Mouse (Mus musculus): ENCODE data around the gene Zgpat.

The Zgpat gene

GRCm38 (mm10) chr2:181384463-181384862, 19.7 kb downstream of the Zgpat start:
- DNase-seq (ENCODE audit: low read depth in 2 of 2, low spot score in 2 of 2) = no peak

DNA sequence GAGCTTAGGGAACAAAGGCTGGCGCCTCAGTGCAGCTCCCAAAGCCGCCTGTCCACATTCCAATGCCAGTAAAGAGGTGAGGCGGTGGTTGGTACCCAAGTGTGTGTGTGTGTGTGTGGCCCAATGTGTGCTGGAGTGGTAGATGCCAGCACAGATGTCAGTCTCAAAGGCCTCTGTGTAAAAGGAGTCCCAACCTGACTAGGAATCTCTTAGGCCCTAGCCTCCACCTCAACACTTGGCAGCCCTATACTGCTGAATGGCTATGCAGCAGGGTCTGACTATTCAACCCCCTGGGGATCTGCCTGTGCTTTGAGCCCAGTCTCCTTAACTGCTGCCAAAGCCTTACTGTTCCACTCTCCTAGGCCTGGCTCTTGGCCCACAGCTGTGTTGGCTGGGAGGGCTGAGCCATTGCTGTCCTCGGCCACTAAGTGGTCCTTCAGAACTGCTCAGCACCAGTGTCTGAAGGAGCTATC, 20.2 kb downstream of the Zgpat start:
- DNase-seq (ENCODE audit: low read depth in 2 of 2, low spot score in 2 of 2) = no peak

DNA sequence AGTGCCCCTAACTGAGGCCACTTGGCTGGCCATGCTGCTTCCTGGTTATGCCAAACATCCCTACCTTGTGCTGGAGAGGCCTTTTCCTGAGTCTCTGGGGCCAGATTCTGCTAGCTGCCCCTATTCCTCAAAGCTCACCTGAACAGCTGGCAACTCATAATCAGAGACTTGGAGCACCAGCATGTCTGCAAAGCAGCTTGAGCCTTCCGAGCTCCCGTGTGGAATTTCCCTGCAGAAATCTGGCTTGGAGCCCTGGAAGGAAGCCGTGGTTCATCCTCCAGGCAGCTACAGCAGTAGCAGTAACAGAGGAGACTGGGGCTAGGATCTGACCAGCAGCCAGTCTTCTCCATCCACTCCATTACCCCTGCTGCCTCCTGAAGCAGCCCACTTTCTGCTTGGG, 21.2 kb downstream of the Zgpat start:
- no peak for DNase-seq (ENCODE audit: low read depth in 2 of 2, low spot score in 2 of 2)

DNA sequence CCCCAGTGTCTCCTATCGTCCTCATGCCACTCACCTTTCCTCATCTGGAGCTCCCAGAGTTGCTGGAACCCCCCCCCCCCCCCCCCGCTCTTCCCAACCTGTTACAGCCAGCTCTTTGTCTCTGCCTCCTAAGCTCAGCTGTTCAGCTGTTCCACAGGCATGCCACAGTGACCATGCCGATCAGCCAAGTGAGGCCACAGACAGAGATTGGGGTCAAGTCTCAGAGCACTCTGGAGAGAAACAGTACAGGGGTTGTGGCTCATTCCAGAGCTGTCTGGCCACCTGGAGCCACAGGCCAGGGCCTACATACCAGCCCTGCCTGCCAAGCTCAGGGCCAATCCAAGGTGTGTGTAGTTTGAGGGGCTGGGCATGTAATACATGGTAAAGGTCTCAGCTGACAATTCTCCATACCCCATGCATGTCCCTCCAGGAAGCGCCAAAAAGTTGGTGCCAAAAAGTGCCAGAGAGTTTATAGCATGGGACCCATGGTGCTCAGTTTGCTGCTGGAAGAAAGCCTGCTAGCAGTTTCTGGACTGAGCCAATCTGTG, 22.0 kb downstream of the Zgpat start:
- no peak for DNase-seq (ENCODE audit: low read depth in 2 of 2, low spot score in 2 of 2)

GRCm38 (mm10) chr2:181390136-181390870, 25.6 kb downstream of the Zgpat start:
- no peak for DNase-seq (ENCODE audit: low read depth in 2 of 2, low spot score in 2 of 2)

- DNase-seq (ENCODE audit: low read depth in 2 of 2, low spot score in 2 of 2) = no peak
Measured at GRCm38 (mm10) chr2:181391022-181391421, 26.3 kb downstream of the Zgpat start.

GRCm38 (mm10) chr2:181391541-181391940, 26.8 kb downstream of the Zgpat start:
- DNase-seq (ENCODE audit: low read depth in 2 of 2, low spot score in 2 of 2) = no peak

DNA sequence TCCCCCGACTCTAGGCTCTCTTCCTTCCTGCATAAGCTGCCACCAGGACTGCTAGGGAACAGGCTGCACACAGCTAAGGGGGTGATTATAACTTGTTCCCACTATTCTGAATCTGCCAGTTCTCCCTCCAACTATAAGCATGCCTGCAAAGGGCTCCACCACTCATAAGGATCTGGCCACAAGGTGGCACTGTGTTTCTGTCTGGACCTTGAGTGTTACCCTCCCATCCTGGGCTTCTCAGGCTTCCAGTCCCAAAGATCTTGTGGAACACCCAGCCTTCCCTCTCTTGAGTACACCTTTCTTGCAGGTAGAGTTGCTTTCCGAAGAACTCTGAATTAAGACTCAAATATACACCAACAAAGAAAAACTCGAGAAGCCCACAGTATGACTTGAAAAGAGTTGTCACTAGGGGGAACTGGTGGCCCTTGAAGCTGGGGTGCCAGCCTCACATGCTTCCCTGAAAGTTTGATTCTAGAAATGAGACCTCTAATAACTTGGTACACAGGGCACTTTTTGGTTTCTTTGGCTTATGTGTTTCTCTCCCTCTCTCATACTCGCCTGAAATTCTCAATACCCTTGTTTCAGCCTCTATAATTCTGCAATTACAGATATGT, 28.0 kb downstream of the Zgpat start:
- peak; percentile 60 to 81 for DNase-seq (ENCODE audit: low read depth in 2 of 2, low spot score in 2 of 2)

GRCm38 (mm10) chr2:181394086-181394485, 29.4 kb downstream of the Zgpat start:
- DNase-seq (ENCODE audit: low read depth in 2 of 2, low spot score in 2 of 2) = no peak

GRCm38 (mm10) chr2:181397207-181397761, 32.6 kb downstream of the Zgpat start:
- DNase-seq (ENCODE audit: low read depth in 2 of 2, low spot score in 2 of 2) = no peak

GRCm38 (mm10) chr2:181401497-181401896, 36.8 kb downstream of the Zgpat start:
- no peak for DNase-seq (ENCODE audit: low read depth in 2 of 2, low spot score in 2 of 2)

DNA sequence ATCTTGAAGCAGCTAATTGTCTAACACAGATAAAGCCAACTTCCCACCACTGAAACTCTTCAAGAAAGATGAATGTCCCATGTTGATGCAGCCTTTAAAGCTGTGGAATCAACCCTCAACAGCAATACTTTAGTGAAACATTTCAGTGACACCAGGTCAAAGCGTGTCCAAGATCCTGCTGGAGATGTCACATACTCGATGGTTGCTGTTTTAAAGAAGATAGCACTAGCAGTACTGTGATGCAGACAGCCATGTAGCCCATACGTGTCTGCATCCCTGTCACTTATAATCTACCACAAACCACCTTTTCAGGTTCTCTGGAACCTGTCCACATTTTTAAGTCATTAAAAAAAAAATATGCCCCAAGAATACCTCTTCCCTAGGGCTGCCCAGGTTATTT, 39.0 kb downstream of the Zgpat start:
- DNase-seq (ENCODE audit: low read depth in 2 of 2, low spot score in 2 of 2) = no peak

DNA sequence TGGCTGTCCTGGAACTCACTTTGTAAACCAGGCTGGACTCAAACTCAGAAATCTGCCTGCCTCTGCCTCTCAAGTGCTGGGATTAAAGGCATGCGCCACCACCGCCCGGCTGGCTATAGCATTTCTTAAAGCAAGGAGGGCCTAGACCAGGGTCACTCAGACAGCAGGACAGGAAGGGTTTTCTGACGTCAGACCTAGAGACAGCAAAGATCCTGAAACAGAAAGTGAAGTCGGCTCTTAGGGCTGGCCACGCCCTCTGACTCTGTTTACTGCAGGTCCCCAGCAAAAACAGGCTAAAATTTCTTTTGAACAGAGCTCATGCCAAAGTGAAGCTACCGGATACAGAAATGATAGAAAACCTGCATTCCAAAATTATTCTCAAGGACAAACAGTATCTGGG, 44.9 kb downstream of the Zgpat start:
- no peak for DNase-seq (ENCODE audit: low read depth in 2 of 2, low spot score in 2 of 2)

DNA sequence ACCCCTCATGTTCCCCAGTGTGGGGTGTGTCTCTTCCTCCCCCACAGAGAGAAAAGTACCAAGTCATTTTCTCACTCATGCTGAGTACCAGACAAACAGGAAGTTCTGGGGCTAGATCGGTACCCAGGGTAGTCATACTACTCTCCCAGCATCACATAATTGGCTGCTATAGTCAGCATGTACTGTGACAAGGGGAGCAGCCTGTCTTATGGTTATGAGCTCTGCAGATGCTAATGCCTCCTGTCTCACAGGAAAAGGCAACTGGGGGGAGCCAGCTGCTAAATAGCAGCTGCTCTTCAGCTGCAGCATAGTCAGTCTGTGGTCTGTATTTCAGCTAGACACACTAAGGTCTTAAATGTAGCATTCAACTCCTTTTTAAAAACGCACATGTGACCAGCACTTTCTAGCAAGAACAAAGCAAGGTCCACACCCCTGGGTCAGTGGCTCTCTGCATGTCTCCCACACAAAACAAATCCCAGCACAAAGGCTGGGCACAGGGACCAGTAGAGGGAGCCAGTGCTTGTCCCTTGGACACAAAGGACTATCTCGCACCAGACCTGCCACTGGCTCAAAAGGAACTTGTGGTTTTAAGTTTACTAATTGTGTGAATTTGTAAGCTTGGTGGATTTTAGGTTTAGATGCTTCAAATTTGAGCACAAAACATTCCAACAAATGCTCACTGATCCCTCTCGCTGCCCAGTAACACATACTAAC, 46.2 kb downstream of the Zgpat start:
- peak; percentile 9 to 20 for DNase-seq (ENCODE audit: low read depth in 2 of 2, low spot score in 2 of 2)

GRCm38 (mm10) chr2:181413141-181413540, 48.4 kb downstream of the Zgpat start:
- DNase-seq (ENCODE audit: low read depth in 2 of 2, low spot score in 2 of 2) = no peak

DNA sequence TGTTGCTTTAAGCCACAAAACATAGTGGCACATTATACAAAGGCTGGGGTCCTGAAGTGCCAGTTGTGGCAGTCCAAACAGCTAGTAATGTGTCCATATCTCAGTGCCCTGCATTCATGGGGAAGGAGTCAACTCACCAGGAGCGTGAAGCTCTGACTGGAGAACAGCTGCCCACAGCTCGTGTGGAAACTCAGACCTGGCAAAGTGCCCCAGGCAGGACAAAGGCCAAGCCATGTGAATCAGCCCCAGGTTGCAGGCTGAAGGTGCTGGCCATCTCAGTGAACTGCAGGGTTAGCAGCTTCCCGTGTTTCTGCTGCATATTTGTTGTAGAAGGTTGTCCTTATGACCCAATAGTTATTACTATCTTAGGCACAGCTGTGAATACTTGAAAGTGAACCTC, 51.2 kb downstream of the Zgpat start:
- no peak for DNase-seq (ENCODE audit: low read depth in 2 of 2, low spot score in 2 of 2)

GRCm38 (mm10) chr2:181419359-181419758, 54.6 kb downstream of the Zgpat start:
- no peak for DNase-seq (ENCODE audit: low read depth in 2 of 2, low spot score in 2 of 2)

DNA sequence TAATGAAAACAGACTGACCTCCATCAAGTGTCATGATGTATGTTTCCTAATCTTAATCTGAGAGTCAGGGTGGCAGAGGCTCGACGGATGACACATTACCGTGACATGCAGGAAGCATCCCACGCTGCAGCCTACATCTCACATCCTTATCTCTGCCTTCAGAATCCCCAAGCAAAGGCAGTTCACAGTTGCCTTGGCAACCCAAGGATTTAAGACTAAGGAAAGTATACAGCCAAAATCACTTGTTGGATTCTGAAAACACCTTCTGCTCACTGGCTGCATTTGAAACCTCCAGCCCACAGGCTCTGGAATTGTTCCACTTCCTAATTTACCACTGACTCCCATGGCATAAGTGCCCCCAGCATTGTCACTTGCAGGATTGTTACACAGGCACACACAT, 55.7 kb downstream of the Zgpat start:
- no peak for DNase-seq (ENCODE audit: low read depth in 2 of 2, low spot score in 2 of 2)

DNA sequence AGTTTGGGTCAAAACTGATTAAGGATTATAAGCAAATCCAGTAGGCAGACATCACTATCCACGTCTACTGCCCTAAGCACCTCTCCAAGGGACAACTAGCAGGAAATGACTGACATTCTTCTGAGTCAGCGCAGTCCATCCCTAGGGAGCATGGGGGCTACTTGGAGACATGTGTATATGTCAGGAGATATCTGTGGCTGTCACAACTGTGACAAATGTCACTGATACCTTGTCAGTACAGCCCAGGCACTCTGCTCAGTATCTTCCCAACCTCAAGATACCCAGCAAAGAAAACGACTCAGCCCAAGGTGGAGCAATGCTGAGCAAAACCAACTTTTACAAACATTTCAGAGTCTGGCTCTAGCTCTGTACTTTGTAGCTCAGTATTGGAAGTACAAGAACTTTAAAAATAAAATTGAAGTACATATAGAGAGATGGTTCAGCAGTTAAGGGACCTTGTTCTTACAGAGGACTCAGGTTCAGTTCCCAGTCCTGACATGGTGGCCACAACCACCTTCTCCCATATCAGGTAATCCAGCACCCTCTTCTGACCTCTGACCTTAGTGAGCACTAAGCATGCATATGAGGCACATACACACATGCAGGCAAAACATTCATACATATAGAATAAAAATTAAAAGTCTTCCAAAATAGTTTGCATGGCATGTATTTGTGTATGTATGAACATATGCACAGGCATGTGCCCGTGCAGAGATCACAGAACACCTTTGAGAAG, 56.3 kb downstream of the Zgpat start:
- DNase-seq (ENCODE audit: low read depth in 2 of 2, low spot score in 2 of 2) = no peak

DNA sequence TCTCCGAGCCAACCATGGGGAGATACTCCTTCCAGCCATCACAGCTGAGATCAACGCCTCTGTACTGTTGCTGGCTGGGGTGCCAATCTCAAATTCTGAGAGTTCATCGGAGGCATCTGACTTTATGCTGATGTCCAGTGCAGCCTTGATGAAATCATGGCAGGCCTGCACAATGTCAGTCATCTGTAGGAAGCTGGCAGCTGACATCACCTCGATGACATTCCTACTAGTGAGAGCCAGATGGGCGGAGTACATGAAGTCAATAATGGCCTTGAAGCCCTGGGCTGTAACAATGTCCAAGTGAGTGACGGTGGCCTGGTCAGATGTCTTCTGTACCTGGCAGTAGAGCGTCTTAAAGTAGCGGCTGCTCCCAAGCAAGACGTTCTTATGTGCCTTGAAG, 59.1 kb downstream of the Zgpat start:
- no peak for DNase-seq (ENCODE audit: low read depth in 2 of 2, low spot score in 2 of 2)

All from CD8-positive naive resting alpha-beta T cell, adult 2 months (primary cell).